Mouse (Mus musculus): Measurements from ENCODE around the gene Nab2. TPM values are rescaled to one million over a fixed set of nuclear protein-coding genes. Genes with fewer than 3 reads are reported as not detected.

Nab2 gene
- polyA plus RNA-seq (2017; shearing (Covaris generic)): 36.8 TPM

GRCm38 (mm10) chr10:127668093-127669050 lies at the start of gene Nab2:
Gene Nab2 (minus strand): TSS chr10:127668568.

DNA sequence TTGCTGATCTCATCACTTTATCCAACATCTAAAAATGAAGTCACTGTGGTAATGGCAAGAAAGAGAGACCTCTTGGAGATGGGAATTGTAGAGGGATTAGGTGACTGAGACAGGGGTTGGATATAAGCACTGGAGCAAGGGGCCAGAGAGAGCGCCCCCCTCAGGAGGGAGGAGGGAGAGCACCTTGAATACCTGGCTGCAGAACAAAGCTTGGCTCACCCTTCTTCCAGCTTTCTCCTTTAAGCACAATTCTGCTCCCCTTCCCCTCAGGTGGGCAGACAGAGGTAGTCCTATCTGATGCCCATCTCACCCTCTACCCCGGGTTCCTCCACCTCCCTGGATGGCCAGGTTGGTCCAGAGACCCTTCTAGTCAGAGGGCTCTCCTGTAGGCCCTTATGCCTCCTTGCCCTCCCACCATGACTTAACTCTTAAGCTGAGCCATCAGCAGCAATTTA lies 36.4 kb upstream of the Nab2 start, which contains the start of gene Myo1a:
Gene Myo1a, plus strand, starts transcription at position 405 of the 455 bp plus-strand sequence.

DNA sequence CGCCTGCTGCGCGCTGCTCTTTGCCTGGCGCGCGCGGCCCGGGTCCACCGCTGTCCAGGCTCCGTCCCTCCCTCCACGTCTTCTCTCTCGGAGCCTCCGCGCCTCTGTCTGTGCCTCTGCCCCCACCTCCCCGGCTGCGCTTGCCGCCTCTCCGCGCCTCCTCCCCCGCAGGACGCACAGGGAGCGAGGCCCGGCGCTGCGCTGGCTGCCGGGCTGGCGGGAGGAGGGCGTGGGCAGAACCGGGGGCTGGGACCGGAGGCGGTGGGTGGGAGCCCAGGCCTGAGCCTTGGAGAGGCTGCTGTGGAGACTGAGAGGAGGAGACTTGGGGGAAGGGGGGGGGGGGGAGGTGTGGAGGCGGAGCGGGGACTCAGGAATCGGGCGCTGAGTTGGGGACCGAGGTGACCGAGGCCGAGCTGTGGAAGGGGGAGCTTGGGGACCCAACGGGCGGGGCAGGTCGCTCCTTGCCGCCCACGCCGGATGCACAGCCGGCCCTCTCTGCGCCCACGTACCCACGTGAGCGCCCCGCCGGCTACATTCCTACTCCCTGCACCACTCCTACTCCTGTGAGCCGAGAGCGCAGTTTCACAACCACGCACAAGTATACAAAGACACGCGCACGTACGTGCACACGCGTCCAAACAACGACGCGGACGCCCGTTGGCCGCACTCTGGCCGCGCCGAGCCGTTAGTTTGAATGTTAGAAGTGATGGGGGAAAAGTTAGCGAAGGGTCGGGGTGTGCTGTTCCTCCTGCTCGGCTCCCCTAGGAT lies 1.7 kb downstream of the Nab2 start, which contains the start of gene Nemp1:
Gene Nemp1, plus strand, starts transcription at position 401 of the 768 bp plus-strand sequence.

DNA sequence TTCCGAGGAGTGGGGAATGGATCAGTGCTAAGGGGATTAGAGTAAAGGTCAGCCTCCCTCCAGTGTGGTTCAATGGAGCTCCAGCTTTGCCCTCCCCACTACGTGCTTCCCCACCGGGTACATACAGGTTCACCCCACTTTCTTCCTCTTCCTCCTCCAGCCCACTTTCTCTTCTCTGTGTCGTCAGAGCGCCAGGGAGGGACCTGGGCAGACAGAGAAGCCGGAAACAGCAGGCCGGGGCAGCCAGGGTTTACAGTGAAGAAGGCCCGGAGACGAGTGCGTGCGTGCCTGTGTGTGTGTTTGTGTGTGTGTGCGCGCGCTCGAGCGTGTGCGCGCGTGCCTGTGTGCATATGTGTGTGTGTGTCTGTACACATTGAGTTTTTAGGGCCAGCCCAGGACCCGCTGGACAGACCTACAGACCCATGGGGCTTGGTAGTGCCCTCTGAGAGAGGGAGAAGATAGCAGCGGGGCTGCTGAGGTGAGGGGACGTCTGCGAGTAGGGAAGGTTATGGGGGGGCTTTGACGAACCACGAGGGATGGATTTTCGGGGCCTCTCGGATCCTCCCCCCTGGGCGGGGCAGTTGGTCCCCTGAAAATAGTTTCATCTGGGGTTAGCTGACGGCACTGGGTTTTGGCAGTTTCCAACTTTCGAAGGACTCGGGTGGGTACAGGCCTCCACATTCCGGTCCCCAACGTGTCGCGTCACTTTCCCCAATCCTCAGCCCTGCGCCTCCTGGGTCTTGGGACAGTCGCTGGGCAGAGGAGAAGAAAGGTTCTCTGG lies 25.4 kb downstream of the Nab2 start, which contains the start of gene Stat6:
Gene Stat6, plus strand, starts transcription at position 215 of the 781 bp plus-strand sequence.

GRCm38 (mm10) chr10:127620406-127621190 lies 47.8 kb downstream of the Nab2 start, which contains the start of gene Lrp1:
Gene Lrp1 (minus strand): TSS chr10:127621148.

Other genes starting within 250 kb of the Nab2 start
- gene Stac3, start 166.9 kb downstream of the Nab2 start, polyA plus RNA-seq (2017; shearing (Covaris generic)): not detected
- gene Ndufa4l2, start 153.6 kb downstream of the Nab2 start, polyA plus RNA-seq (2017; shearing (Covaris generic)): not detected
- gene Shmt2, start 146.1 kb downstream of the Nab2 start, polyA plus RNA-seq (2017; shearing (Covaris generic)): 51.9 TPM
- gene Nxph4, start 134.0 kb downstream of the Nab2 start, polyA plus RNA-seq (2017; shearing (Covaris generic)): not detected
- 0.59 TPM for gene Lrp1, start 47.4 kb downstream of the Nab2 start, polyA plus RNA-seq (2017; shearing (Covaris generic))
- gene Stat6, start 25.6 kb downstream of the Nab2 start, polyA plus RNA-seq (2017; shearing (Covaris generic)): 217 TPM
- gene Nemp1, start 1.7 kb downstream of the Nab2 start, polyA plus RNA-seq (2017; shearing (Covaris generic)): 8.3 TPM
- gene Myo1a, start 36.6 kb upstream of the Nab2 start, polyA plus RNA-seq (2017; shearing (Covaris generic)): 0.11 TPM
- gene Tac2, start 55.9 kb upstream of the Nab2 start, polyA plus RNA-seq (2017; shearing (Covaris generic)): not detected
- 0.42 TPM for gene Zbtb39, start 71.0 kb upstream of the Nab2 start, polyA plus RNA-seq (2017; shearing (Covaris generic))
- not detected for gene Gpr182, start 83.2 kb upstream of the Nab2 start, polyA plus RNA-seq (2017; shearing (Covaris generic))
- gene Rdh1, start 91.2 kb upstream of the Nab2 start, polyA plus RNA-seq (2017; shearing (Covaris generic)): 0.09 TPM
- gene Rdh16f1, start 91.2 kb upstream of the Nab2 start, polyA plus RNA-seq (2017; shearing (Covaris generic)): not detected
- 0.42 TPM for gene Rdh9, start 107.8 kb upstream of the Nab2 start, polyA plus RNA-seq (2017; shearing (Covaris generic))
- not detected for gene Rdh16, start 132.6 kb upstream of the Nab2 start, polyA plus RNA-seq (2017; shearing (Covaris generic))
- gene Rdh19, start 181.4 kb upstream of the Nab2 start, polyA plus RNA-seq (2017; shearing (Covaris generic)): not detected
- gene Rdh16f2, start 197.9 kb upstream of the Nab2 start, polyA plus RNA-seq (2017; shearing (Covaris generic)): not detected
- gene Rdh7, start 220.2 kb upstream of the Nab2 start, polyA plus RNA-seq (2017; shearing (Covaris generic)): not detected
- gene Sdr9c7, start 229.9 kb upstream of the Nab2 start, polyA plus RNA-seq (2017; shearing (Covaris generic)): not detected